Mouse (Mus musculus): ENCODE results near the gene Abl2. TPM values are rescaled to one million over a fixed set of nuclear protein-coding genes. Genes with fewer than 3 reads are reported as not detected.

Abl2 gene
- polyA plus RNA-seq, 1 experiment = 16.4 TPM

DNA sequence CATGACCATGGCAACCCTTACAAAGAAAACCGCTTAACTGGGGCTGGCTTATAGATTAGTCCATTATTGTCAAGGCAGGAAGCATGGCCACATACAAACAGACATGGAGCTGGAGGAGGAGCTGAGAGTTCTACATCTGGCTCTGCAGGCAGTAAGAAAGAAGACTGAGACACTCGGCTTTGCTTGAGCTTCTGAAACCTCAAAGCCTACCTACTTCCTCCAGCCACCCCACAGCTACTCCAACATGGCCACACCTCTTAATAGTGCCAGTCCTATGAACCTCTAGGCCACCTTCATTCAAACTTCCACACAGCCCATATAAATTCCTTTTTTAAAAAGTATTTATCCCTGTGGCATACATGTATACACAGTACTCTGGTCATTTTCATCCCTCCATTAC, 21.6 kb upstream of the Abl2 start:
- no peak overlapping the region for H3K4me3 ChIP-seq (replicated peaks; ENCODE audit: insufficient read depth, low read depth, low read length)
- no peaks in the 10 kb centered on the region for H3K27me3 ChIP-seq (ENCODE audit: control insufficient read depth, insufficient read depth, low read length)
- 65% methylated on average over 2 of the region's 2 CpGs for WGBS
- H3K4me1 ChIP-seq (ENCODE audit: control insufficient read depth, insufficient read depth, low read length) = no peaks in the 10 kb centered on the region
- no peak for DNase-seq
- TF ChIP-seq CTCF (IDR thresholded peaks at IDR 0.05; ENCODE audit: borderline replicate concordance, insufficient read depth, low read depth, low read length) (no peak), POLR2A (IDR thresholded peaks at IDR 0.05; ENCODE audit: borderline replicate concordance, insufficient read depth, low read length) (no peak)
- no peak overlapping the region for H3K27ac ChIP-seq (ENCODE audit: insufficient read depth, low read length)

DNA sequence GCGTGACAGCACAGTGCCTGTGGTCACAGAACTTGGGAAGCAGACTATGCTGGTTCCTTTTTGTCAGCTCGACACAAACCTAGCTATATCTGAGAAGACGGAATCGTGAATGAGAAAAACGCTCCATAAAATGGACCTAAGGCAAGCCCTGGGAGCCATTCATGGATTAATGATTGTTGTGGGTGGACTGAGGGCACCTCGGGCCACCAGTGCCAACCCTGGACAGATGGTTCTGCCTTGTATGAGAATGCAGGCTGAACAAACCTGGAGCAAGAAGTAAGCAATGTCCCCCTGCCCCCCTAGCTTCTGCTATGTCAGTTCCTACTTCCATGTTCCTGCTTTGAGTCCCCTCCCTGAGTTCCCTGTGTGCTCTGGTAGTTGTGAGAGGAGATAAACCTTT, 20.9 kb upstream of the Abl2 start:
- Histone ChIP-seq H3K4me1 (ENCODE audit: control insufficient read depth, insufficient read depth, low read length) (no peaks in the 10 kb centered on the region), H3K4me3 (replicated peaks; ENCODE audit: insufficient read depth, low read depth, low read length) (no peak overlapping the region), H3K27me3 (ENCODE audit: control insufficient read depth, insufficient read depth, low read length) (no peaks in the 10 kb centered on the region), H3K27ac (ENCODE audit: insufficient read depth, low read length) (no peak overlapping the region)
- whole genome bisulfite sequencing = 72% methylated on average over 6 of the region's 6 CpGs
- DNase-seq = no peak
- TF ChIP-seq POLR2A (IDR thresholded peaks at IDR 0.05; ENCODE audit: borderline replicate concordance, insufficient read depth, low read length) (no peak), CTCF (IDR thresholded peaks at IDR 0.05; ENCODE audit: borderline replicate concordance, insufficient read depth, low read depth, low read length) (no peak)

GRCm38 (mm10) chr1:156538382-156538781, 20.2 kb upstream of the Abl2 start:
- WGBS = 80% methylated on average over 3 of the region's 3 CpGs
- H3K27me3 ChIP-seq (ENCODE audit: control insufficient read depth, insufficient read depth, low read length) = no peaks in the 10 kb centered on the region
- TF ChIP-seq CTCF (IDR thresholded peaks at IDR 0.05; ENCODE audit: borderline replicate concordance, insufficient read depth, low read depth, low read length) (peak; percentile 21; the same call in 1 of the 2 replicates), POLR2A (IDR thresholded peaks at IDR 0.05; ENCODE audit: borderline replicate concordance, insufficient read depth, low read length) (no peak)
- H3K4me1 ChIP-seq (ENCODE audit: control insufficient read depth, insufficient read depth, low read length) = no peaks in the 10 kb centered on the region
- H3K27ac ChIP-seq (ENCODE audit: insufficient read depth, low read length) = no peak overlapping the region
- no peak overlapping the region for H3K4me3 ChIP-seq (replicated peaks; ENCODE audit: insufficient read depth, low read depth, low read length)
- DNase-seq = no peak

DNA sequence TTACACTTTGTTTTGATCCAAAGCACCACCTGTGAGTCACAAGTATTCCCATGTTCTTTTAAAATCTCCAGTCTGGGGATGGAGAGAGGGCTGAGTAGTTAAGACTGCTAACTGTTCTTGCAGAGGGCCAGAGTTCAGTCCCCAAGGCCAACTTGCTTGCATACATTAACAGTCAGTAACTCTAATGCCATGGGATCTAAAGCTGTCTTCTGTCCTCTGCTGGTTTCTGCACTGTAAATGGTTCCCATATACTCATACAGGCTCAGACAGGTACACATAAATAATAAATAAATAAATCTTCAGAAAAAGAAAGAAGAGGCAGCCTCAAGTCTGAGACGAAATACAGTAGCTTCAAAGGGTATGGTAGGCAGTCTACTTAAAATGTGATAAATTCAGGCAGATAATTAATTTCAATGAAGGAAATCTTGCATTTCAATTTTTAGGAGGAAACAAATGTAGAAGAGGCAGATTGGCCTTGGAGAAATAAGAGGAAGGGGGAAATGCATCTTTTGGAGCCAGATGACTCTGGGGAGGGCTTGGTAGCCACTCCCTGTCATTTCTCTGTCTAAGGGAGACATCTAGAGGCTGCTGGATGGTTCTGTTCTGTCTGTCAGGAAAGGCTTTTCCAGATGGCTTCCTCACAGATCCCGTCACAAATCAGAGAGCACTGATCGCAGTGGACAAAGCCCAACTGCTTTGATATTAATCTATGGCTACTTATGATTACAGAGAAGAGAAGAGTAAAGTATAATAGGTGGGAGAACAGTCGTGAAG, 18.6 kb upstream of the Abl2 start:
- H3K27ac ChIP-seq (ENCODE audit: insufficient read depth, low read length) = no peak overlapping the region
- no peaks in the 10 kb centered on the region for H3K4me1 ChIP-seq (ENCODE audit: control insufficient read depth, insufficient read depth, low read length)
- no peak for TF ChIP-seq POLR2A (IDR thresholded peaks at IDR 0.05; ENCODE audit: borderline replicate concordance, insufficient read depth, low read length)
- peak; percentile 51; the same call in 1 of the 2 replicates for TF ChIP-seq CTCF (IDR thresholded peaks at IDR 0.05; ENCODE audit: borderline replicate concordance, insufficient read depth, low read depth, low read length)
- 43% methylated on average over 4 of the region's 4 CpGs for WGBS
- DNase-seq = no peak
- no peak overlapping the region for H3K4me3 ChIP-seq (replicated peaks; ENCODE audit: insufficient read depth, low read depth, low read length)
- H3K27me3 ChIP-seq (ENCODE audit: control insufficient read depth, insufficient read depth, low read length) = no peaks in the 10 kb centered on the region

GRCm38 (mm10) chr1:156543999-156544398, 14.6 kb upstream of the Abl2 start:
- no peak overlapping the region for H3K4me3 ChIP-seq (replicated peaks; ENCODE audit: insufficient read depth, low read depth, low read length)

DNA sequence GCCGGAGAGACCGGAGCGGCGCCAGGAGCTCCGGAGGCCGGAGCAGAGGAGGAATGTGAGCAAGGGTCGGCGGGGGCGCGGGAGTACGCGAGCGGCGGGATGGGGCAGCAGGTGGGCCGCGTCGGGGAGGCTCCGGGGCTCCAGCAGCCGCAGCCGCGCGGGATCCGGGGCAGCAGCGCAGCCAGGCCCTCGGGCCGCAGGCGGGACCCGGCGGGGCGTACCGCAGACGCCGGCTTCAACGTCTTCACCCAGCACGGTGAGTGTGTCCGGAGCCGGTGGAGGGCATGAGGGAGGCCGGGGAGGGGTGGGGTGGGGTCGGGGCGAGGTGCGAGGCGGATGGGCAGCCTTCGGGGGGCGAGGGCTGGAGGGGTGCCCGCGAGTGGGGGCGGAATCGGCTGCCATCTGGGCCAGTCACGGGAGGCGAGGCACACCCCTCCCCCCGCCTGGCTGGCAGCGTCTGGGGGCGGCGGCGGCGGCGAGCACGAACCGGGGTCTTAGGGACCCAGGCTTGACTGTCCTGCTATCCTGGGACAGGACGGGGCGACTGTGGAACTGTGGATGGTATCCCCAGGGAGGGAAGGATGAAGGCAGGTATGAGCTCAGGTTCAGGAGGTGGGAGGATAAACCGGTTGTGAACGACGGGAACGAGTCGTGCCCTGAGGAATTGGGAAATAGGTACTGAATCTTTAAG, 509 bp downstream of the Abl2 start:
- peak; percentile 63 to 66 for DNase-seq
- TF ChIP-seq CTCF (IDR thresholded peaks at IDR 0.05; ENCODE audit: borderline replicate concordance, insufficient read depth, low read depth, low read length) (no peak), POLR2A (IDR thresholded peaks at IDR 0.05; ENCODE audit: borderline replicate concordance, insufficient read depth, low read length) (no peak)
- no peaks in the 10 kb centered on the region for H3K4me1 ChIP-seq (ENCODE audit: control insufficient read depth, insufficient read depth, low read length)
- WGBS = under 1% methylated on average over 57 of the region's 66 CpGs
- peak overlapping the region; percentile 81 for H3K4me3 ChIP-seq (replicated peaks; ENCODE audit: insufficient read depth, low read depth, low read length)
- peak overlapping the region; percentile 73 for H3K27ac ChIP-seq (ENCODE audit: insufficient read depth, low read length)
- H3K27me3 ChIP-seq (ENCODE audit: control insufficient read depth, insufficient read depth, low read length) = no peaks in the 10 kb centered on the region

More at GRCm38 (mm10) chr1:156543999-156544398, 14.6 kb upstream of the Abl2 start:
- no peak for TF ChIP-seq CTCF (IDR thresholded peaks at IDR 0.05; ENCODE audit: borderline replicate concordance, insufficient read depth, low read depth, low read length)
- no peaks in the 10 kb centered on the region for H3K4me1 ChIP-seq (ENCODE audit: control insufficient read depth, insufficient read depth, low read length)
- H3K27ac ChIP-seq (ENCODE audit: insufficient read depth, low read length) = no peak overlapping the region
- no peak for DNase-seq
- H3K27me3 ChIP-seq (ENCODE audit: control insufficient read depth, insufficient read depth, low read length) = no peaks in the 10 kb centered on the region
- WGBS = 63% methylated on average over 12 of the region's 12 CpGs

- no peaks in the 10 kb centered on the region for H3K4me1 ChIP-seq (ENCODE audit: control insufficient read depth, insufficient read depth, low read length)
- H3K27ac ChIP-seq (ENCODE audit: insufficient read depth, low read length) = no peak overlapping the region; the same call in 1 of the 2 replicates
- TF ChIP-seq CTCF (IDR thresholded peaks at IDR 0.05; ENCODE audit: borderline replicate concordance, insufficient read depth, low read depth, low read length) (no peak), POLR2A (IDR thresholded peaks at IDR 0.05; ENCODE audit: borderline replicate concordance, insufficient read depth, low read length) (no peak)
- 7% methylated on average over 8 of the region's 8 CpGs for WGBS
- DNase-seq = no peak
- H3K4me3 ChIP-seq (replicated peaks; ENCODE audit: insufficient read depth, low read depth, low read length) = peak overlapping the region; percentile 81
- no peaks in the 10 kb centered on the region for H3K27me3 ChIP-seq (ENCODE audit: control insufficient read depth, insufficient read depth, low read length)
These were observed 1.0 kb downstream of the Abl2 start for GRCm38 (mm10) chr1:156559641-156560020.

DNA sequence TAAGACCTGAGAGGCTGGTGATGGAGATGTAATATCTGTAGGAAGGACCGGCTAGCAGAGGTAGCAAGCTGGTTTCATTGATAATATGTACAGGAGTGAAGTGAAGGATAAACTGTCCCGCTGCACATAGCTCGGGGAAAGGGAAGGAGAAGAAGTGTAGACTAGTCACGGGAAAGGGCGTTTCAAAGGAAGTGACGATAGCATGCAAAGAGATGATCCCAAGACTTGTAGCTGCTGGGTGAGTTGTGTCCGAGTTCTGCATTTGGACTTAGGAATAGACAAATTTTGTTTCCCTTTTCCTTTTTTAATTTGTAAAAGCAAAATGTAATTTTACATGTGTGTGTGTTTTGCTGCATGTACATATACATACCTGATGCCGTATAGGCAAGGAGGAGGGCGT, 1.9 kb downstream of the Abl2 start:
- Histone ChIP-seq H3K27me3 (ENCODE audit: control insufficient read depth, insufficient read depth, low read length) (no peaks in the 10 kb centered on the region), H3K27ac (ENCODE audit: insufficient read depth, low read length) (no peak overlapping the region), H3K4me3 (replicated peaks; ENCODE audit: insufficient read depth, low read depth, low read length) (no peak overlapping the region), H3K4me1 (ENCODE audit: control insufficient read depth, insufficient read depth, low read length) (no peaks in the 10 kb centered on the region)
- WGBS = 89% methylated on average over 9 of the region's 9 CpGs
- no peak for DNase-seq
- TF ChIP-seq POLR2A (IDR thresholded peaks at IDR 0.05; ENCODE audit: borderline replicate concordance, insufficient read depth, low read length) (no peak), CTCF (IDR thresholded peaks at IDR 0.05; ENCODE audit: borderline replicate concordance, insufficient read depth, low read depth, low read length) (no peak)
